Mouse (Mus musculus) stomach, postnatal 0 days (tissue): ENCODE measurements at regions not wholly inside any gene's neighbourhood (a gene's known extent, or its start where the extent isn't known, plus 50 kb on each side); places are given as distances from the start of the nearest gene placed in this dataset.

Source experiments
- CTCF ChIP-seq: IDR thresholded peaks from 2 replicates; pipeline ENCODE4 v1.5.1; 2016; ENCODE audit warnings: antibody characterized with exemption, low read depth, mild to moderate bottlenecking, moderate library complexity
- EP300 ChIP-seq: optimal IDR thresholded peaks from 2 replicates; pipeline ENCODE3; 2016; ENCODE audit warnings: antibody characterized with exemption

DNA sequence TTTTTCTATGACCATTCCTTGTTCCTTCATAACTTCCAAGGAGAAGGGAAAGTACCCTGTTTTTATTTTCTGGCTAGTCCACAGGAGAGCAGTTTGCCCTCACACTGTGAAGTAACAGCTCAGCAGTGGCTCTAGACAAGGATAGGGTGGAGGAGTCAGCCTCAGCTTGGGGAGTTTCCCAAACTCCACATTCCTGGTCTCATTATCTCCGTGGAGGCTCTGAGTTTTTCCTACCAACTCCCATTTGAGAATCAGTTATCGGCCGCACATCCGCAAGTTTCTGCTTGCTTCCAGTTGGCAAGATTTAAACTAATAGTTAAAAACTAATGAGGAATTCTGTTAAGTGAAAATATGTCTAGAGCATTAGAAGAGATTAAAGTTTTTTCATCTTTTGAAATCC lies 55.2 kb upstream of the Tcf21 start:
- TF ChIP-seq CTCF: no peak
- TF ChIP-seq EP300: no peak
